Mouse (Mus musculus): Measurements from ENCODE around the gene Rab3gap1. TPM values are rescaled to one million over a fixed set of nuclear protein-coding genes. Genes with fewer than 3 reads are reported as not detected.

The Rab3gap1 gene
- total and polyA plus RNA-seq, 3 experiments = 21.7 to 37.5 (median 21.8) TPM

- TF ChIP-seq RCOR1 (conservative IDR thresholded peaks at IDR 0.05; ENCODE audit: low read depth, low read length) = no peak
- TF ChIP-seq MXI1 (IDR thresholded peaks at IDR 0.05; ENCODE audit: low read depth, low read length) = no peak
- no peak for TF ChIP-seq USF1 (IDR thresholded peaks at IDR 0.05; ENCODE audit: low read depth, low read length)
- no peak for TF ChIP-seq MAX (IDR thresholded peaks at IDR 0.05; ENCODE audit: low read length)
- TF ChIP-seq KAT2A (IDR thresholded peaks at IDR 0.05; ENCODE audit: insufficient replicate concordance, low read length) = no peak
- TF ChIP-seq CTCF (conservative IDR thresholded peaks at IDR 0.05 in 1 of 2, IDR thresholded peaks at IDR 0.05 in 1 of 2; ENCODE audit: low read depth in 2 of 2, low read length in 2 of 2) = no peak
- no peak for TF ChIP-seq PAX5 (IDR thresholded peaks at IDR 0.05; ENCODE audit: low read length)
- no peak for TF ChIP-seq ELF1 (IDR thresholded peaks at IDR 0.05; ENCODE audit: low read depth, low read length)
- TF ChIP-seq TBP (conservative IDR thresholded peaks at IDR 0.05; ENCODE audit: low read depth, low read length) = no peak
- TF ChIP-seq NELFE (IDR thresholded peaks at IDR 0.05; ENCODE audit: low read depth, low read length) = no peak
- no peak for TF ChIP-seq UBTF (IDR thresholded peaks at IDR 0.05; ENCODE audit: low read depth, low read length)
- no peak for TF ChIP-seq SMC3 (IDR thresholded peaks at IDR 0.05; ENCODE audit: low read depth, low read length)
- no peak for TF ChIP-seq RAD21 (IDR thresholded peaks at IDR 0.05; ENCODE audit: low read depth, low read length)
- in situ Hi-C loops (cut with MboI; ENCODE audit: low pct_ligation_motif_present, low pct_unique_long_range_greater_than_20kb, low sequenced_read_pairs) (no loop called here), dilution Hi-C loops (cut with MboI; ENCODE audit: extremely low pct_ligation_motif_present, extremely low pct_unique_long_range_greater_than_20kb, low sequenced_read_pairs) (no loop called here)
- DNase-seq (ENCODE audit: extremely low read depth) = no peak
- Histone ChIP-seq H3K4me3 (replicated peaks in 1 of 3; ENCODE audit: low read depth in 2 of 3, low read length in 2 of 3, poor library complexity in 1 of 3) (no peak overlapping the region), H3K27ac (ENCODE audit: insufficient read depth, low read depth) (no peak overlapping the region), H3K4me2 (ENCODE audit: insufficient read depth, low read depth, poor library complexity, severe bottlenecking) (no peak overlapping the region), H3K4me1 (ENCODE audit: control insufficient read depth in 1 of 2, insufficient read depth in 2 of 2) (no peaks in the 10 kb centered on the region), H3K9me3 (replicated peaks; ENCODE audit: low read length) (no peaks in the 10 kb centered on the region), H3K27me3 (replicated peaks) (no peaks in the 10 kb centered on the region), H3K79me2 (replicated peaks; ENCODE audit: control insufficient read depth, extremely low read depth, insufficient read depth, poor library complexity, severe bottlenecking) (no peaks in the 10 kb centered on the region), H3K9ac (ENCODE audit: insufficient read depth, low read depth) (no peak overlapping the region), H3K36me3 (replicated peaks in 1 of 2; ENCODE audit: control insufficient read depth in 1 of 2, insufficient read depth in 1 of 2, low read length in 1 of 2) (peaks cover 5 to 54% of the 10 kb centered on the region in 2 experiments)
Measured at GRCm38 (mm10) chr1:127904774-127905385, 36.3 kb downstream of the Rab3gap1 start.

- dilution Hi-C loops (cut with MboI; ENCODE audit: extremely low pct_ligation_motif_present, extremely low pct_unique_long_range_greater_than_20kb, low sequenced_read_pairs) = no loop called here
- in situ Hi-C loops (cut with MboI; ENCODE audit: low pct_ligation_motif_present, low pct_unique_long_range_greater_than_20kb, low sequenced_read_pairs) = loop anchor here (10.0 kb wide), 1 partner anchor 78 kb away; no protein-coding TSS in a partner anchor
Measured at GRCm38 (mm10) chr1:127913116-127913515, 44.5 kb downstream of the Rab3gap1 start.

More at GRCm38 (mm10) chr1:127913116-127913515, 44.5 kb downstream of the Rab3gap1 start:
- no peaks in the 10 kb centered on the region for H3K9me3 ChIP-seq (replicated peaks; ENCODE audit: low read length)
- peaks cover 4 to 51% of the 10 kb centered on the region in 2 experiments for H3K36me3 ChIP-seq (replicated peaks in 1 of 2; ENCODE audit: control insufficient read depth in 1 of 2, insufficient read depth in 1 of 2, low read length in 1 of 2)
- DNase-seq (ENCODE audit: extremely low read depth) = no peak
- H3K9ac ChIP-seq (ENCODE audit: insufficient read depth, low read depth) = no peak overlapping the region
- H3K4me1 ChIP-seq (ENCODE audit: control insufficient read depth in 1 of 2, insufficient read depth in 2 of 2) = no peaks in the 10 kb centered on the region
- no peaks in the 10 kb centered on the region for H3K79me2 ChIP-seq (replicated peaks; ENCODE audit: control insufficient read depth, extremely low read depth, insufficient read depth, poor library complexity, severe bottlenecking)
- no peak overlapping the region for H3K27ac ChIP-seq (ENCODE audit: insufficient read depth, low read depth)
- no peaks in the 10 kb centered on the region for H3K27me3 ChIP-seq (replicated peaks)
- no peak overlapping the region for H3K4me3 ChIP-seq (replicated peaks in 1 of 3; ENCODE audit: low read depth in 2 of 3, low read length in 2 of 3, poor library complexity in 1 of 3)
- H3K4me2 ChIP-seq (ENCODE audit: insufficient read depth, low read depth, poor library complexity, severe bottlenecking) = no peak overlapping the region
- TF ChIP-seq SMC3 (IDR thresholded peaks at IDR 0.05; ENCODE audit: low read depth, low read length) (no peak), HCFC1 (IDR thresholded peaks at IDR 0.05; ENCODE audit: low read depth, low read length) (no peak), MAFK (IDR thresholded peaks at IDR 0.05; ENCODE audit: insufficient replicate concordance, low read length) (no peak), NRF1 (IDR thresholded peaks at IDR 0.05; ENCODE audit: low read depth, low read length) (no peak), POLR2AphosphoS2 (IDR thresholded peaks at IDR 0.05; ENCODE audit: low read depth, low read length) (no peak), MAX (IDR thresholded peaks at IDR 0.05; ENCODE audit: low read length) (no peak), MYC (IDR thresholded peaks at IDR 0.05; ENCODE audit: low read depth, low read length) (no peak), ZMIZ1 (IDR thresholded peaks at IDR 0.05; ENCODE audit: low read depth, low read length) (no peak), ZKSCAN1 (IDR thresholded peaks at IDR 0.05; ENCODE audit: borderline replicate concordance, low read depth, low read length) (no peak), KAT2A (IDR thresholded peaks at IDR 0.05; ENCODE audit: insufficient replicate concordance, low read length) (no peak), USF1 (IDR thresholded peaks at IDR 0.05; ENCODE audit: low read depth, low read length) (no peak), MEF2A (IDR thresholded peaks at IDR 0.05; ENCODE audit: borderline replicate concordance, low read depth, low read length) (no peak), ZNF384 (IDR thresholded peaks at IDR 0.05; ENCODE audit: low read depth, low read length) (no peak), POLR2A (IDR thresholded peaks at IDR 0.05; ENCODE audit: low read depth, low read length) (no peak), ZC3H11A (IDR thresholded peaks at IDR 0.05; ENCODE audit: low read depth, low read length) (no peak), BHLHE40 (IDR thresholded peaks at IDR 0.05; ENCODE audit: low read depth, low read length) (no peak), CHD1 (IDR thresholded peaks at IDR 0.05; ENCODE audit: low read depth, low read length) (no peak)
